Mouse (Mus musculus) G1E (cell line): ENCODE results near the gene Cog4.
"Not testable (repeated sequence)": the region's sequence is repeated elsewhere in the genome, so short reads cannot be mapped to it uniquely, and the experiment has no call there.

Source experiments
- CTCF ChIP-seq: IDR thresholded peaks from 2 replicates; pipeline ENCODE4 v1.5.1; 2012; ENCODE audit warnings: low read depth, low read length, inconsistent platforms, mixed read lengths
- GATA1 ChIP-seq: IDR thresholded peaks from 2 replicates; pipeline ENCODE4 v1.6.1; 2012; ENCODE audit warnings: borderline replicate concordance, low read length, inconsistent platforms, mixed read lengths
- POLR2AphosphoS5 ChIP-seq: IDR thresholded peaks from 2 replicates; pipeline ENCODE4 v1.6.1; 2012; ENCODE audit warnings: low read depth, low read length, inconsistent platforms; ENCODE audit not compliant: insufficient replicate concordance
- TAL1 ChIP-seq: conservative IDR thresholded peaks from 2 replicates; pipeline ENCODE4 v1.6.1; 2012; ENCODE audit warnings: low read depth, low read length, inconsistent platforms, mixed read lengths

- TF ChIP-seq CTCF, TAL1, GATA1, POLR2AphosphoS5: not testable (repeated sequence)
Measured at GRCm38 (mm10) chr8:110929672-110930071, 83.3 kb downstream of the Cog4 start.
